In the genomic region with DNA sequence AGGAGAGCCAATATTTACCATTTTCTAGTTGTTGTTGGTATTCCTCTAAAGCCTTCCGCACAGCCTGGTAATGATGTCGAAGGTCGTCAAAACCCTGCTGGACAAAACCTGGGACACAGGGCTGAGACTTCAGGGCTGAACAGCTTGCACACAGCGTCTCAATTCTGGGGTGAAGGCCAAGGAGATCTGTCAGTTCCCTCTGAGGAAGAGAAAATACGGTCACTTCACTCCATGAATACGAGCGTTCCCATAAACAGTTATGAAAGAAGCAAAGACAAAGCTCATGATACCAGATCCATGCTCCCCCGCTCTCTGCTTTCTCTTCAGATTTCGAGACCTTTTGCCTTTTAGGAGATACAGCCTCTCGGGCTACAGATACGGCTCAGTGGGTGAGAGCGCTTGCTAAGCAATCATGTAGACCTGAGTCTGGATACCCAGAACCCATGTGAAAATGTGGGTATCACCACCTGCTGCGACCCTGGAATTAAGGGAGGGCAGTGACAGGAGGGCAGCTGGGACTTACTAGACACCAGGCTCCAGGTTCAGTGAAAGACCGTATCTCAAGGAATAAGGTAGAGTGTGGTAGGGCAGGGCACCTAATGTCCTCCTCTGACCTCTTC, we compare ENCODE assay signal across 29 mouse cellular contexts.
A peak's percentile ranks its signal among the peaks of the same experiment; 100 is the strongest.
DNase-seq lines count a peak whose midpoint lies in the region; ATAC-seq and TF ChIP-seq lines count a peak whose summit lies in the region.
"Had no signal": no experiment of that assay in that cellular context is flagged by ENCODE, and none has a peak within 500 bp of the region (broad histone marks: within the 10 kb centered on the region; RNA-seq: fewer than 3 reads in every experiment).

No protein-coding gene starts in this region.

- peak overlapping the region; percentile 57 for H3K27ac ChIP-seq in cerebellum, adult 2 months (ENCODE audit: insufficient read depth, low read length)
- no peak overlapping the region for H3K27ac ChIP-seq in thymus, adult 2 months (ENCODE audit: control insufficient read depth, insufficient read depth, low read length)
- H3K27ac ChIP-seq: forebrain, embryonic 13.5 days; heart, adult 2 months; kidney, embryonic 15.5 days; liver, embryonic 13.5 days; midbrain, embryonic 12.5 days; neural tube, embryonic 12.5 days had no signal

- no peak overlapping the region for H3K4me3 ChIP-seq in cerebellum, adult 2 months (replicated peaks; ENCODE audit: insufficient read depth, low read depth, low read length)
- H3K4me3 ChIP-seq in thymus, adult 2 months (ENCODE audit: control insufficient read depth, insufficient read depth, low read length): no peak overlapping the region
- H3K4me3 ChIP-seq: forebrain, embryonic 13.5 days; heart, adult 2 months; kidney, embryonic 15.5 days; liver, embryonic 13.5 days; megakaryocyte, embryonic 14.5 days; midbrain, embryonic 12.5 days; myocyte; neural tube, embryonic 12.5 days had no signal

- ATAC-seq in cerebellum, adult (ENCODE audit: insufficient number of reproducible peaks, low FRiP score, low TSS enrichment): peak; percentile 92
- ATAC-seq: activated CD4-positive, CD25-positive, alpha-beta regulatory T cell, adult 4 months; forebrain, embryonic 13.5 days; hindbrain, embryonic 16.5 days; lung, postnatal 0 days had no signal

- peak; percentile 21; the same call in 1 of the 2 replicates for TF ChIP-seq CTCF in cerebellum, adult 2 months (IDR thresholded peaks at IDR 0.05; ENCODE audit: borderline replicate concordance, insufficient read depth, low read depth, low read length)
- no peak for TF ChIP-seq CTCF in thymus, adult 2 months (IDR thresholded peaks at IDR 0.05; ENCODE audit: borderline replicate concordance, control insufficient read depth, extremely low read depth, insufficient read depth, low read length, poor library complexity)

- no peaks in the 10 kb centered on the region for H3K27me3 ChIP-seq in cerebellum, adult 2 months (ENCODE audit: control insufficient read depth, insufficient read depth, low read length)
- no peaks in the 10 kb centered on the region for H3K27me3 ChIP-seq in thymus, adult 2 months (ENCODE audit: control insufficient read depth, insufficient read depth, low read length)
- H3K27me3 ChIP-seq: CH12.LX; forebrain, embryonic 13.5 days; kidney, embryonic 15.5 days; liver, embryonic 13.5 days; megakaryocyte, embryonic 14.5 days; midbrain, embryonic 12.5 days; neural tube, embryonic 12.5 days had no signal

- peaks cover 52% of the 10 kb centered on the region for H3K36me3 ChIP-seq in thymus, adult 2 months (ENCODE audit: control insufficient read depth, insufficient read depth, low read length)
- H3K36me3 ChIP-seq: neural tube, embryonic 12.5 days had no signal

- TF ChIP-seq POLR2A in cerebellum, adult 2 months (IDR thresholded peaks at IDR 0.05; ENCODE audit: borderline replicate concordance, insufficient read depth, low read length): no peak
- TF ChIP-seq POLR2A in thymus, adult 2 months (IDR thresholded peaks at IDR 0.05; ENCODE audit: control insufficient read depth, extremely low read depth, insufficient read depth, low read length, poor library complexity): no peak

- H3K4me1 ChIP-seq in cerebellum, adult 2 months (ENCODE audit: control insufficient read depth, insufficient read depth, low read length): peaks cover 14% of the 10 kb centered on the region
- peaks cover 2% of the 10 kb centered on the region for H3K4me1 ChIP-seq in thymus, adult 2 months (replicated peaks; ENCODE audit: control insufficient read depth, insufficient read depth, low read length)
- H3K4me1 ChIP-seq: forebrain, embryonic 13.5 days; kidney, embryonic 15.5 days; liver, embryonic 13.5 days; midbrain, embryonic 12.5 days had no signal

- no peak for DNase-seq in cerebellum, postnatal 4 days (ENCODE audit: low spot score in 2 of 2)
- peak; percentile 64 for DNase-seq in adipocyte (ENCODE audit: low spot score)
- peak; percentile 73 to 85 for DNase-seq in cerebellum, adult 2 months
- peak; percentile 81 to 82 for DNase-seq in cerebellum, postnatal 14 days
- no peak for DNase-seq in adrenal gland, postnatal 4 days (ENCODE audit: low spot score in 2 of 2)
- no peak for DNase-seq in adrenal gland, postnatal 25 days
- no peak for DNase-seq in thymus, adult 2 months
- DNase-seq: adrenal gland, adult 8-10 months; gastrocnemius, postnatal 36 days; heart, adult 2 months; kidney, adult 18-20 months; kidney, postnatal 25 days; liver, embryonic 13.5 days; lung, adult 18-20 months; lung, postnatal 4 days; right cerebral cortex, adult 18-20 months; right cerebral cortex, postnatal 4 days; thymus, postnatal 14 days had no signal

- WGBS in cerebellum, adult 2 months: 20% methylated on average over 14 of the region's 14 CpGs
- 97% methylated on average over 14 of the region's 14 CpGs for WGBS in thymus, adult 2 months

Comparison
In these comparisons a context has a peak if more than half of its experiments do, and no peak if none do; other contexts are left out.
1. DNase-seq: peak in adipocyte (single experiment), cerebellum, adult 2 months (2 of 2) and cerebellum, postnatal 14 days (2 of 2); none in cerebellum, postnatal 4 days (0 of 2), adrenal gland, postnatal 4 days (0 of 2), adrenal gland, postnatal 25 days (single experiment) and thymus, adult 2 months (single experiment).